Mouse (Mus musculus): ENCODE measurements around the gene Dop1a.

- no peak for TF ChIP-seq EP300 (IDR thresholded peaks at IDR 0.05; ENCODE audit: low read depth)
- no peak for TF ChIP-seq CTCF (IDR thresholded peaks at IDR 0.05; ENCODE audit: low read depth)
Measured at GRCm38 (mm10) chr9:86478414-86479093, 11.6 kb downstream of the Dop1a start.
